Mouse (Mus musculus) kidney, adult 11 months (tissue): Measurements from ENCODE around the gene Dcaf17.

Experiments
- DNase-seq: peaks from one replicate; pipeline ENCODE4 v3.0.0; 2022

Gene Dcaf17

GRCm38 (mm10) chr2:71122268-71123029 lies 67.3 kb downstream of the Dcaf17 start:
- no peak for DNase-seq

DNA sequence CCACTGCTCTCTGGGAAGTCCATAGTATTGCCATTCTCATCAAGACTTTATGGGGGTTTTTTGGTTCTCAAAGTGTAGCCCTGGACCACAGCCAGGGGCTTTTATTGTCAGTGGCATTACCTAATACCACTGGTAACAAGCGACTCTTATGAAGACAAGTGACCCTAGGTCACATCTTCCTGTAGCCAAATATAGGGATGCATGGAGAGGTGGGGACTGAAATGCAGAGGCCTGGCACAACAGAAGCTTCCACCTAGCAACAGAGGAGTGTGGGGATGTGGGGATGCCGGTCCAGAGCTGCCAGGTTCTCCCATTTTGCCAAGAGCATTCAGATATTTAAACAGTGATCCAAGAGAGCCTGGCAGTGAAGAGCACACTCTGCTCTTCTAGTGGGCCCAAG lies 68.5 kb downstream of the Dcaf17 start:
- no peak for DNase-seq

DNA sequence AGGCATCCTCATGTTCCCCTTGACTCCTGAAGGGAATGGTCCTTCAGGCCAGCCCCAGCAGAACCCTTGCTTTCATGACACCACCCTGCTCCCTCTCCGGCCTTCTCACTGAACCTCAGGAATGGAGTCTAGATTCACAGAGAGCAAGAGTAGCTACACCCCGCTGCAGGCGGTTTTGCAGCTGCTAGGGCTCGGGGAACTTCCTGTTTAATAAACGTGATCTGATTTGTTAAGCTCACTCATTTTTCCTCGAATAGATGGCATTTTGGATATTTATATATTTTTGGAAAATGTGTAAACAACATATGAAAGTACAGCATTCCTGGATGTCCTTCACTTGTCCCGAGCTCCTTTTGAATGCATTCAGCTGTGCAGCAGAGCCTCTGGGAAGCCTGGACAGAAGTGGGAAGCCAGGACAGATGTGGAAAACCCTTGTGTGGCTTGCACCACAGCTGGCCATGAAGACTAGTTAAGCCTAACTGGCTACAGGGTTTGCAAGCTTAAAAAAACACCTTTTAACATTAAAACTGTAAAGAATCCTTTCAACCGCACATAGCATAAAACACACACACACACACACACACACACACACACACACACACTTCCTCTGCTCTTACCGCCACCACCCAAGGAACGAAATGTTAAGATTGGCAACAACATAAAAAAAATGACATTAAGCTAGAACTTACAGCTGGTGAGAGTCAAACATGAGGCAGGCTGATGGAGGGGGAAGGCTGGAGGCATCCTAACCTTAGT lies 72.8 kb downstream of the Dcaf17 start:
- no peak for DNase-seq

DNA sequence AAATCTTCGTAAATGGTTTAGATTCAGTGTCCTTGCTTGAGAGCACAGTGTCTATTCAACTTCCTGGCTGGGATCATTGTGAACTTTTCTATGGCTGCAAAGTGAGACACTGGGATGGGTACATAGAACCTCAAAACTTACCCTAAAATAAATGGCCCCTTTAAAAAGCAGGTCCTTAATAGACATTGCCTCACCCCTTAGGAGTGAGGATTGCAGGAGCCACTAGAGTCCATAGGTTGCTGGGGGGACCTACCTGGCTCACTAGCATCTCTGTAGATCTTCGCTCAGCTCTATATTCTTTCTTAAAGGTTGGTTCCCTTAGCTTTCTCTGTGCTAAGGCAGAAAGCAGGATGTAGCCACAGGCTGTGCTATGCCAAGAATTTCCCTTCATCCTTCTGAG lies 75.2 kb downstream of the Dcaf17 start:
- DNase-seq, result no peak

- DNase-seq, result no peak
These were observed 76.9 kb downstream of the Dcaf17 start for GRCm38 (mm10) chr2:71131866-71132496.

- no peak for DNase-seq
These were observed 78.9 kb downstream of the Dcaf17 start for GRCm38 (mm10) chr2:71134041-71134505.

DNA sequence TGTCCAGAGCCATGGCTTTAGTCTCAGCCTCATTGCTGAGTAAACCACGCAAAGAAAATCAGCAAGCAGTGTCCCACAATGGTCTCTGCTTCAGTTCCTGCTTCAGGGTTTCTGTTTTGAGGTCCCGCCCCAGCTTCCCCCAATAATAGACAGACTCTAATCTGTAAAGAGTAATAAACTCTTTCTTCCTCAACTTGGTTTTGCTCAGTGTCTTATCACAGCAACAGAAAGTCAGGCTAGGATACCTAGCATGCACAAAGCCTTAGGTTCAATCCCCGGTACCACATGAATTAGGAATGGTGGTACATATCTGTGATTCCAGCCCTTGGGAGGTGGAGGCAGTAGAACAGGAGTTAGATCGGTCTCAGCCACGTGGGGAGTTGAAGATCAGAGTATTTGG lies 79.7 kb downstream of the Dcaf17 start:
- DNase-seq, result no peak

GRCm38 (mm10) chr2:71140622-71141021 lies 85.5 kb downstream of the Dcaf17 start:
- no peak for DNase-seq

- no peak for DNase-seq
These were observed 87.3 kb downstream of the Dcaf17 start for GRCm38 (mm10) chr2:71142410-71142809.

DNA sequence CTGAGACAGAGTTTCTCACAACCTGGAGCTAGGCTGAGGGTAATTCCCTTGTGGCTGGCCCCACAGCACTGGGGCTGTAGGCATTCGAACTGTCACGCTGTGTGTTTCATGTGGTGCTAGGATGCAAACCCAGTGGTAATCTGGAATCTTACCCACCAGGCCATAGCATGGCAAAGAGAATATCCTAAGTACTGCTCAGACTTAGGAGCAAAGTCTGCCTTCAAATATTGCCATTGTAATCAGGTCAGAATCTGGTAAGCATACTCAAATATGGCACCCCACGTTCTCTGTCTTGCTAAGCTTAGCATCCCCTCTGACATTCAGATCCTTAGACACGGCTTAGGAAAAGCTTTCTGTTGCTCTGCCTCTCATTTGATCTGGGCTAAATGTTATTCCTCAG lies 90.7 kb downstream of the Dcaf17 start:
- no peak for DNase-seq

DNA sequence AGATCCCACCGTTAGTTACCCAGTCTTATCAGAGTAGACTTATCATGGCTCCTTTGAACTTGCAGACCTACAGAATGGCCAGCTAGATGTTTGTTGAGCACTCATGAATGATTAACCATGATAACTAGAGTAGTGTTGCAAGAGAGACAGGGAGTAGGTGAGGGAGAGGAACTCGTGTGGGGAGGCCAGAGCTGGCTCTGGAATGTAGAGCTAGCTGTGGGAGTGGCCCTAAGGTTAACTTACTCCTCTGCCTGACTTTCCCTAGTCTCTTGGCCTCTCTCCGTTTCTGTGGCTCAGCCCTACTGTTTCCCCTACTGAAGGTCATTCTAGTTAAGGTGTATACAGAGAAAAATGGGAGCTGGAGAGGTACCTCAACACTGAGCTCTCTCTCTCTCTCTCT lies 91.1 kb downstream of the Dcaf17 start:
- DNase-seq, result peak; percentile 84

DNA sequence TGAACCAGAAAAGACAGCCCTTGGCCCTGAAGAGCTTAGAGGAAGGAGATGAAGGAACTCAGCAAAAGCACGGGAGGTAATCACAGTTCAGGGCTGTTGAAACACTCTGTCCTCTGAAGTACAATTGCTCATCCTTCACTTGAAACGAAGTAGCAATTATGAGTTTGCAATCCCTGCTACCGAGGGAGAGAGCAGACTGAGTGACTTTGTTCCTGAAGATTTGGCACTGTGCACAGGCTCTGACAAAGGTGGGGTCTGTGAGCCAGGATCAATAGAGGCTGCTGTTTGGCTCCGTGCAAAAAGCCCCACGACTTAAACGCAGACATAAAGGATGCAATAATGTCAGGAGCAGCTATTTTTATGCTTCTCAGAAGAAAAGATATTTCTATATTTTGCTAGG lies 92.7 kb downstream of the Dcaf17 start:
- DNase-seq, result no peak
